ENCODE assay signal across 20 mouse cellular contexts in genomic region chr2:82217873-82218272, GRCm38 (mm10).
"Had no signal": no experiment of that assay in that cellular context is flagged by ENCODE, and none has a peak within 500 bp of the region (broad histone marks: within the 10 kb centered on the region; RNA-seq: fewer than 3 reads in every experiment).

No protein-coding gene starts in this region.

- H3K4me1 ChIP-seq: limb, embryonic 12.5 days; limb, embryonic 15.5 days; midbrain, embryonic 12.5 days; midbrain, embryonic 15.5 days; neural tube, embryonic 12.5 days; neural tube, embryonic 15.5 days; stomach, embryonic 15.5 days had no signal

- H3K4me3 ChIP-seq: limb, embryonic 12.5 days; limb, embryonic 15.5 days; midbrain, embryonic 12.5 days; midbrain, embryonic 15.5 days; neural tube, embryonic 12.5 days; neural tube, embryonic 15.5 days; stomach, embryonic 15.5 days had no signal

- H3K9ac ChIP-seq: limb, embryonic 12.5 days; limb, embryonic 15.5 days; liver, embryonic 14.5 days; liver, postnatal 0 days; lung, embryonic 14.5 days; midbrain, embryonic 12.5 days; midbrain, embryonic 15.5 days; neural tube, embryonic 12.5 days; neural tube, embryonic 15.5 days; stomach, embryonic 15.5 days had no signal

- H3K27me3 ChIP-seq: limb, embryonic 12.5 days; limb, embryonic 15.5 days; midbrain, embryonic 12.5 days; midbrain, embryonic 15.5 days; neural tube, embryonic 12.5 days; neural tube, embryonic 15.5 days; stomach, embryonic 15.5 days had no signal

- ATAC-seq: liver, postnatal 0 days; lung, postnatal 0 days; midbrain, embryonic 15.5 days had no signal

- DNase-seq: kidney, postnatal 10 days; kidney, postnatal 4 days; left cerebral cortex, postnatal 4 days; liver, postnatal 0 days; lung, embryonic 14.5 days; right cerebral cortex, adult 18-20 months; right cerebral cortex, postnatal 25 days; spleen, adult 18-20 months; thymus, postnatal 25 days had no signal

- H3K36me3 ChIP-seq: limb, embryonic 12.5 days; limb, embryonic 15.5 days; midbrain, embryonic 12.5 days; midbrain, embryonic 15.5 days; neural tube, embryonic 12.5 days; neural tube, embryonic 15.5 days; stomach, embryonic 15.5 days had no signal

- H3K9me3 ChIP-seq: limb, embryonic 12.5 days; limb, embryonic 15.5 days; midbrain, embryonic 12.5 days; midbrain, embryonic 15.5 days; neural tube, embryonic 15.5 days; stomach, embryonic 15.5 days had no signal

- H3K27ac ChIP-seq: limb, embryonic 12.5 days; limb, embryonic 15.5 days; liver, embryonic 14.5 days; macrophage; midbrain, embryonic 12.5 days; midbrain, embryonic 15.5 days; neural tube, embryonic 12.5 days; neural tube, embryonic 15.5 days; stomach, embryonic 15.5 days had no signal

- H3K4me2 ChIP-seq: limb, embryonic 12.5 days; limb, embryonic 15.5 days; liver, embryonic 11.5 days; lung, embryonic 14.5 days; midbrain, embryonic 12.5 days; midbrain, embryonic 15.5 days; neural tube, embryonic 12.5 days; neural tube, embryonic 15.5 days; stomach, embryonic 15.5 days had no signal
